Mouse (Mus musculus): ENCODE data around the gene Ang. TPM values are rescaled to one million over a fixed set of nuclear protein-coding genes. Genes with fewer than 3 reads are reported as not detected.

Gene Ang
- polyA plus RNA-seq, 1 experiment = 3.5 TPM

GRCm38 (mm10) chr14:51140342-51140741 is 49.4 kb downstream of the Ang start:
- no peak for DNase-seq (ENCODE audit: low read depth in 1 of 2, low spot score in 2 of 2)
- H3K4me3 ChIP-seq (ENCODE audit: extremely low read depth, insufficient read depth, insufficient read length) = no peak overlapping the region
- TF ChIP-seq CTCF (IDR thresholded peaks at IDR 0.05; ENCODE audit: extremely low read depth, insufficient read depth, insufficient read length, insufficient replicate concordance) (no peak), POLR2A (IDR thresholded peaks at IDR 0.05; ENCODE audit: low read depth, low read length) (no peak)
- no peak overlapping the region for H3K27ac ChIP-seq (ENCODE audit: insufficient read depth, low read length)
- H3K4me1 ChIP-seq (ENCODE audit: control insufficient read depth, insufficient read depth, insufficient read length) = no peaks in the 10 kb centered on the region
- WGBS = 81% methylated on average over 2 of the region's 2 CpGs
- no peaks in the 10 kb centered on the region for H3K36me3 ChIP-seq (ENCODE audit: control insufficient read depth, insufficient read depth, low read length)
- no peaks in the 10 kb centered on the region for H3K27me3 ChIP-seq (ENCODE audit: control insufficient read depth, insufficient read depth, low read length)

DNA sequence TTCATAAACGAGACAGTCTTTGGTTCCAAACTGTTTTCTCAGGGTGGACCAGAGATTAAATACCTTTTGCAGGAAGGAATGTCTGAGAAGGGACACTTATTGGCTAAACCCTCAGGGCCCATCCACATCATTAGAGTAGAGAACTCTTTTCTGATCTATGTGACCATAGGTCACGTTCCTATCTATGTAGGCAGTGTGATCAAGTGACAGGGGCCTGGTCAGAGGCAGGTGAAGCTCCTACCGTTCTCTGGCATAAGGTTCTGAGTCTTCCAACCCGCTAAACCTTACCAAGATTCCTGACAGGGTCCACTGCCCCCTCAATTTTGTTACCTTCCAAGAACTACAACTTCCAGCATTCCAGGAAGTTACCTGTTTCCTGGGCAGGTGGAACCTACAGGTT is 51.2 kb downstream of the Ang start:
- no peaks in the 10 kb centered on the region for H3K27me3 ChIP-seq (ENCODE audit: control insufficient read depth, insufficient read depth, low read length)
- DNase-seq (ENCODE audit: low read depth in 1 of 2, low spot score in 2 of 2) = no peak
- no peaks in the 10 kb centered on the region for H3K36me3 ChIP-seq (ENCODE audit: control insufficient read depth, insufficient read depth, low read length)
- TF ChIP-seq POLR2A (IDR thresholded peaks at IDR 0.05; ENCODE audit: low read depth, low read length) (no peak), CTCF (IDR thresholded peaks at IDR 0.05; ENCODE audit: extremely low read depth, insufficient read depth, insufficient read length, insufficient replicate concordance) (no peak)
- H3K4me3 ChIP-seq (ENCODE audit: extremely low read depth, insufficient read depth, insufficient read length) = no peak overlapping the region
- no peaks in the 10 kb centered on the region for H3K4me1 ChIP-seq (ENCODE audit: control insufficient read depth, insufficient read depth, insufficient read length)
- 90% methylated on average over 4 of the region's 4 CpGs for WGBS
- no peak overlapping the region for H3K27ac ChIP-seq (ENCODE audit: insufficient read depth, low read length)

DNA sequence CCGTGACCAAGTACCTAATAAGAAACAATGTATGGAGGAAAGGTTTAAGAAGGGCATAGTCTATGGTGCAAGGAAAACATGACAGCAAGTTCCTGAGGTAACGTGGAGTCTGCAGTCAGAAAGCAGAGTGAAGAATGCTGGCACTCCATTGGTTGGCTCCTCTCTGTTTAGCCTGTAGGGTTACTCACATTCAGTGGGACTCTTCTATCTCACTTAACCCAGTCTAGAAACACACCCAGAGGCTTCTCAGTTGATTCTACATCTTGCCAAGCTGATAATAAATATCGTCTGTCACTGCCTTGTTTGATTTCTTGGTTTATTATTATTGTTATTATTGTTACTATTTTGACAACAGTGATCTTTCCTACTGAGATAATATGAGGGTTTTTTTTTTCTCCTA is 51.6 kb downstream of the Ang start:
- TF ChIP-seq POLR2A (IDR thresholded peaks at IDR 0.05; ENCODE audit: low read depth, low read length) = no peak
- TF ChIP-seq CTCF (IDR thresholded peaks at IDR 0.05; ENCODE audit: extremely low read depth, insufficient read depth, insufficient read length, insufficient replicate concordance) = no peak
- H3K36me3 ChIP-seq (ENCODE audit: control insufficient read depth, insufficient read depth, low read length) = no peaks in the 10 kb centered on the region
- no peak for DNase-seq (ENCODE audit: low read depth in 1 of 2, low spot score in 2 of 2)
- H3K27me3 ChIP-seq (ENCODE audit: control insufficient read depth, insufficient read depth, low read length) = no peaks in the 10 kb centered on the region
- no peaks in the 10 kb centered on the region for H3K4me1 ChIP-seq (ENCODE audit: control insufficient read depth, insufficient read depth, insufficient read length)
- no peak overlapping the region for H3K27ac ChIP-seq (ENCODE audit: insufficient read depth, low read length)
- 76% methylated on average over 3 of the region's 3 CpGs for WGBS
- no peak overlapping the region for H3K4me3 ChIP-seq (ENCODE audit: extremely low read depth, insufficient read depth, insufficient read length)

DNA sequence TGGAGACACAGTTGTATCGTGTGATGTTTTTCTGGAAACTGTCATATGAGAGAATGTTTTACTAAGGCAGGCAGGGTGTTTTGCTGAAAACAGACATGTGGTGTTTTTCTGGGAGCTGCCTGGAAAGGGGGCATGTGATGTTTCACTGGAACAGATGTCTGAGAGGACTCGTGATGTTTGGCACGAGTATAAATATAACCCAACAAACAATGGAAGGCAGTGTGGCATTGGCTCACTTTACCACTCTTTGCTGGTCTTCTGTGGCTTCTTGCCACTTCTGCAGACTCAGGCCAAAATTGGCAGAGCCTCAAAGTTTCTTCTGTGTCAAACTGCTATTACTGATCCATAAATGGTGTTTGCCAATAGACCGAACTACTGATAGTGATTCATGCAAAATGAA is 52.3 kb downstream of the Ang start:
- H3K4me3 ChIP-seq (ENCODE audit: extremely low read depth, insufficient read depth, insufficient read length) = no peak overlapping the region

DNA sequence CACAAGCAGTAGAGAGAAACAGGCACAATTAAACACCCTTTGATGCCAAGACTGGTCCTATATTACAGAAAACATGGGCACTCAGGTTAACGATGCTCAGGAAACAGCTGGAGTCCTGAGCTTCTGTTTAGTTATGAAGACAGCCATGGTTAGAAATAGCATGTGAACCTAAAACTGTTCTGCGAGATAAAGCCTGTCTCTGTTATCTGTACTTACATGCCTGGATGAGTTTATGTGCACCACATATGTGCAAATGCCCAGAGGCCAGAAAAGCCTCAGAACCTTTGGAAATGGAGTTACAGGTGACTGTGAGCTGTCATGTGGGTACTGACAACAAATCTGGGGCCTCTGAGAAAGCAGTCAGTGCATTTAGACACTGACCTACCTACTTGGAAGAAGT is 53.0 kb downstream of the Ang start:
- TF ChIP-seq POLR2A (IDR thresholded peaks at IDR 0.05; ENCODE audit: low read depth, low read length) (no peak), CTCF (IDR thresholded peaks at IDR 0.05; ENCODE audit: extremely low read depth, insufficient read depth, insufficient read length, insufficient replicate concordance) (no peak)
- Histone ChIP-seq H3K27me3 (ENCODE audit: control insufficient read depth, insufficient read depth, low read length) (no peaks in the 10 kb centered on the region), H3K4me1 (ENCODE audit: control insufficient read depth, insufficient read depth, insufficient read length) (no peaks in the 10 kb centered on the region), H3K27ac (ENCODE audit: insufficient read depth, low read length) (no peak overlapping the region), H3K4me3 (ENCODE audit: extremely low read depth, insufficient read depth, insufficient read length) (no peak overlapping the region), H3K36me3 (ENCODE audit: control insufficient read depth, insufficient read depth, low read length) (no peaks in the 10 kb centered on the region)
- no peak for DNase-seq (ENCODE audit: low read depth in 1 of 2, low spot score in 2 of 2)
- WGBS = 39% methylated on average over 2 of the region's 2 CpGs

More for the DNA sequence above, 52.3 kb downstream of the Ang start:
- Histone ChIP-seq H3K36me3 (ENCODE audit: control insufficient read depth, insufficient read depth, low read length) (no peaks in the 10 kb centered on the region), H3K27ac (ENCODE audit: insufficient read depth, low read length) (no peak overlapping the region), H3K4me1 (ENCODE audit: control insufficient read depth, insufficient read depth, insufficient read length) (no peaks in the 10 kb centered on the region), H3K27me3 (ENCODE audit: control insufficient read depth, insufficient read depth, low read length) (no peaks in the 10 kb centered on the region)
- 76% methylated on average over 4 of the region's 4 CpGs for WGBS
- TF ChIP-seq POLR2A (IDR thresholded peaks at IDR 0.05; ENCODE audit: low read depth, low read length) (no peak), CTCF (IDR thresholded peaks at IDR 0.05; ENCODE audit: extremely low read depth, insufficient read depth, insufficient read length, insufficient replicate concordance) (no peak)
- DNase-seq (ENCODE audit: low read depth in 1 of 2, low spot score in 2 of 2) = no peak

DNA sequence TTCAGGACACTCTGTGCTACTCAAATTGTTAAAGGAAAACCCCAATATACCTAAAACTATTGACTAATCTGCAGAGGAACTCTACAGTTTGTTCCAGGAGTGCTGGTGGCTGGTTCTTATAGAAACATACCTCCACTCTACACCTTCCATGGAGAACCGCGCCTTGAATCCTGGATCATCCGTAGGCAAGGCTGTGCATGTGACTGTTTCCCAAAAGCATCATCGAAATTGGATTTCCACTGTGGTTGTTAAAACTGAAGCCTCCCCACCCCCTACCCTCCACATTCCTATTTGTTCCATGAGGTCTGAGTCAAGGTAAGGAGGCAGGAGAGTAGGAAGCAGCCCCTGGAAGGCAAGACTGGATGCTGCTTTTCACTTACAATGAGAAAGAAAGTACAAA is 53.5 kb downstream of the Ang start:
- H3K36me3 ChIP-seq (ENCODE audit: control insufficient read depth, insufficient read depth, low read length) = no peaks in the 10 kb centered on the region
- no peak for DNase-seq (ENCODE audit: low read depth in 1 of 2, low spot score in 2 of 2)
- H3K27ac ChIP-seq (ENCODE audit: insufficient read depth, low read length) = no peak overlapping the region
- H3K27me3 ChIP-seq (ENCODE audit: control insufficient read depth, insufficient read depth, low read length) = no peaks in the 10 kb centered on the region
- 95% methylated on average over 4 of the region's 4 CpGs for WGBS
- H3K4me1 ChIP-seq (ENCODE audit: control insufficient read depth, insufficient read depth, insufficient read length) = no peaks in the 10 kb centered on the region
- H3K4me3 ChIP-seq (ENCODE audit: extremely low read depth, insufficient read depth, insufficient read length) = no peak overlapping the region
- no peak for TF ChIP-seq CTCF (IDR thresholded peaks at IDR 0.05; ENCODE audit: extremely low read depth, insufficient read depth, insufficient read length, insufficient replicate concordance)
- TF ChIP-seq POLR2A (IDR thresholded peaks at IDR 0.05; ENCODE audit: low read depth, low read length) = no peak

DNA sequence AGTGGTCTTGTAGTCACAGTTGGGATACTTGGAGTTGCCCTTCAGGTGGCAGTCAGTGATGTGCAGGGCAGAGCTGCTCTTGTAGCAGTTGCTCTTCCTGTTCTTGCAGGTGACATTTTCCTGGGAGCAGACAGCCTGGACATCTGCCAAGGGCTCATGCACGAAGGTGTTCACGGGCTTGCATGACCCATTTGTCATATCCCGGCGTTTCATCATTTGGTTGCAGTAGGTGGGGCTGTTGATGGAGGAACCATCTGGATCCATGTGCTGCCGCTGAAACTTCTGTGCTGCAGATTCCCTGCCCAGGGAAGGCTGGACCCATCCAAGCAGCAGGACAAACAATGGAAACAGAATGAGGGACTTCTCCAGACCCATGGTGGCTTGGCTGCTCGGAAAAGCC is 54.6 kb downstream of the Ang start:
- DNase-seq (ENCODE audit: low read depth in 1 of 2, low spot score in 2 of 2) = no peak
- TF ChIP-seq POLR2A (IDR thresholded peaks at IDR 0.05; ENCODE audit: low read depth, low read length) = no peak
- H3K27ac ChIP-seq (ENCODE audit: insufficient read depth, low read length) = no peak overlapping the region
- no peaks in the 10 kb centered on the region for H3K4me1 ChIP-seq (ENCODE audit: control insufficient read depth, insufficient read depth, insufficient read length)
- no peak overlapping the region for H3K4me3 ChIP-seq (ENCODE audit: extremely low read depth, insufficient read depth, insufficient read length)
- H3K36me3 ChIP-seq (ENCODE audit: control insufficient read depth, insufficient read depth, low read length) = no peaks in the 10 kb centered on the region
- no peaks in the 10 kb centered on the region for H3K27me3 ChIP-seq (ENCODE audit: control insufficient read depth, insufficient read depth, low read length)
- 86% methylated on average over 6 of the region's 6 CpGs for WGBS

All from spleen, adult 2 months (tissue).